Mouse (Mus musculus): ENCODE data around the gene Fgd1.

Fgd1 gene

GRCm38 (mm10) chrX:151045850-151046249 is at the start of gene Fgd1:
Gene Fgd1, plus strand, starts transcription at chrX:151046150.
- no peak for DNase-seq (ENCODE audit: low read depth)

DNA sequence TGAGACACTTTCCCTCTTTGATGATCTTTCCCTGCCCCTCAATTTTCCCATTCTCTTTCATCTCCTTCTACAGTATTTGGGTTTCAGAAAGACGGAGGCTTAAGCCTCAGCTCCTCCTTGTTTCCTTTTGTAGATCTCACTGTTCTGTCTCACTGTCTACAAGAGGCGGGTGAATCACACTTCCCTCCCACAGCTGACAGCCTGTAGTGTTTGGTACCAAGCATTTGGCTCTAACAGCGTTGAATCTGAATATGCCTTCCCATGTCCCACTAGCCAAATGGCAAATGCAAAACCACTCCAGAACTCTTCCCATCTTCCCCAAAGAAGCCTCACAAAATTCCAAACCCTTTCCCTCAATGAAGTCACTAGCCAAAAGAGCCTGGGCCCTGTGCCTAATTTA is 49.2 kb upstream of the Fgd1 start:
- DNase-seq (ENCODE audit: low read depth), result no peak

- DNase-seq (ENCODE audit: low read depth), result peak; percentile 94
Measured at GRCm38 (mm10) chrX:151016938-151017877, 28.7 kb upstream of the Fgd1 start, which contains the start of gene Gnl3l. Gene Gnl3l, minus strand, starts transcription at chrX:151017322.

- DNase-seq (ENCODE audit: low read depth), result no peak
Measured at GRCm38 (mm10) chrX:151017897-151018296, 28.1 kb upstream of the Fgd1 start.

DNA sequence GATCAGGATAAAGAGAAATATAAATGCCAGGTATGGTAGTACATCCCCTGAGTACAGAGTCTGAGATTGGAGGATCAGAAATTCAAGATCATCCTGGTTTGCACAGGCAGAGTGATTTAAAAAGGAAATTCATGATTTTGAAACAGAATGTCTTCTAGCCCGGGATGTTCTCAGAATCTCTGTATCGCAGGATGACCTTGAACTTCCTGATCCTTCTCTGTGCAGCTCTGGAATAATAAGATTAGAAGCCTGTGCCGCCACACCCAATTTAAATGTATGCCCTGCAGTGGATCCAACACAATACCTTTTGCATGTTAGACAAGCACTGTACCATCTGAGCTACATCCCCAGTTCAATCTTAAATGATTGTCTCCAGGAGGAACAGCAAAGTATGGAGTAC is 27.2 kb upstream of the Fgd1 start:
- DNase-seq (ENCODE audit: low read depth), result no peak

GRCm38 (mm10) chrX:151031400-151031799 is 14.6 kb upstream of the Fgd1 start:
- no peak for DNase-seq (ENCODE audit: low read depth)

GRCm38 (mm10) chrX:151041223-151041622 is 4.7 kb upstream of the Fgd1 start:
- DNase-seq (ENCODE audit: low read depth), result no peak

- no peak for DNase-seq (ENCODE audit: low read depth)
Measured at GRCm38 (mm10) chrX:151046321-151046720, 371 bp downstream of the Fgd1 start.

- DNase-seq (ENCODE audit: low read depth), result no peak
Measured at GRCm38 (mm10) chrX:151046777-151047430, 954 bp downstream of the Fgd1 start.

DNA sequence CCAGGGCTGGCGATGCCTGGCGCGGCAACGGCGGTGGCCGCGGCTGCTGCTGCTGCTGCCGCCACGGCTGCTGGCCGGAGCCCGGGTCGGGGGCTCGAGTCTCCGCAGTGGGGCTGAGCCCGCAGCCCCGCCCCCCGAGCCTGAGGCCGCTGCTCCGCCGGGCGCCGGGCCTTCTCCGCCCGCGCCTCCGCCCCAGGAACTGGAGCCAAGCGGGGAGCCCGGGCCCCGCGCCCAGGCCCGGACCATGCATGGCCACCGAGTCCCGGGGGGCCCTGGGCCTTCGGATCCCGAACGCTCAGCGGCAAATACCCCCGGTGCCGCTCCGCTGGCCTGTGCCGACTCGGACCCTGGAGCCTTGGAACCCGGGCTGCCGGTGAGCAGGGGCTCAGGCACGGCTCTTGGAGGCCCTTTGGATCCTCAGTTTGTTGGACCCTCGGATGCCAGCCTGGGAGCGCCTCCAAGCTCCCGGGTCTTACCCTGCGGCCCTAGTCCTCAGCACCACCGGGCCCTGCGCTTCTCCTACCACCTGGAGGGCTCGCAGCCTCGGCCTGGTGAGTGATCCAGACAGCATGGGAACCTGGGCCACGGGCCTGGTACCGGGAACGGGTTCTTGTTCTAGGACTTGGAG is 1.6 kb downstream of the Fgd1 start:
- no peak for DNase-seq (ENCODE audit: low read depth)

- no peak for DNase-seq (ENCODE audit: low read depth)
Measured at GRCm38 (mm10) chrX:151049661-151050215, 3.8 kb downstream of the Fgd1 start.

- no peak for DNase-seq (ENCODE audit: low read depth)
Measured at GRCm38 (mm10) chrX:151050337-151050736, 4.4 kb downstream of the Fgd1 start.

DNA sequence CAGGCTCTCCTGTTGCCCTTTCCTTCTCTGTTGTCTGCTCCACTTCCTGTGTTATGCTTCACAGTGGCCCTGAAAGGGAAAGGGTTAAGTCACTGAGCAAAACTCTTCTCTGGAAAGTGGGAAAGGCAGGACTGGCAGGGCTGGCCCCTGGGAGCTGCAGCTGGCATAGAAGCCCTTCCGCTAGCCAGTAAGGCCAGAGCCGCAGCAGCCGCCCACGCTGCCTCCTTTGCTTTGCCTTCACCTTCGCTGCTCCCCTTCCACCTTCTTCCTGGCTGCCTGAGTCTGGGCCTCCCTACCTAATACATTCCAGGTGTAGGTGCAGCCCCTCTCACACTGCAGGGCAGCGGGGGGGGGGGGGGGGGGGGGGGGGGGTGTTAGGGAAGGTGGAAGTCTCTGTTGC is 8.5 kb downstream of the Fgd1 start:
- DNase-seq (ENCODE audit: low read depth), result peak; percentile 3

- DNase-seq (ENCODE audit: low read depth), result no peak
Measured at GRCm38 (mm10) chrX:151055559-151055958, 9.6 kb downstream of the Fgd1 start.

DNA sequence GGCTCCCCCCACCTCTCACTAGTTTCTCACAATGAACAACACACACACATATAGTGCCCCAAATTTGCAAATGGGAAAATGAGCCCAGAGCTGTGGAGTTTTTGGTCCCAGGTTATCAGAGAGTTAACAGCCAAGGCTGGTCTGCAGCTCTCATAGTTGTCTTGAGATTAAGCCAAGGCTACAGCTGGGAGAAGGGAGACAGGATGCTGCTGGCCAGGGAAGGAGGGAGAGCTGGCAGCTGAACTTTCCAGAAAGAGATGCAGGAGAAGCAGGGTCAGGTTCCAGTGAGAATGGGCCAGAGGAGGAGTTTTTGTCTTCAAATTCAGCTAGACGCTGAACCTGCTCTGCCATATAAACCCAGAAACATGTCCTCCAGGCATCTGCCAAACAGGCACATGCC is 13.4 kb downstream of the Fgd1 start:
- DNase-seq (ENCODE audit: low read depth), result no peak

DNA sequence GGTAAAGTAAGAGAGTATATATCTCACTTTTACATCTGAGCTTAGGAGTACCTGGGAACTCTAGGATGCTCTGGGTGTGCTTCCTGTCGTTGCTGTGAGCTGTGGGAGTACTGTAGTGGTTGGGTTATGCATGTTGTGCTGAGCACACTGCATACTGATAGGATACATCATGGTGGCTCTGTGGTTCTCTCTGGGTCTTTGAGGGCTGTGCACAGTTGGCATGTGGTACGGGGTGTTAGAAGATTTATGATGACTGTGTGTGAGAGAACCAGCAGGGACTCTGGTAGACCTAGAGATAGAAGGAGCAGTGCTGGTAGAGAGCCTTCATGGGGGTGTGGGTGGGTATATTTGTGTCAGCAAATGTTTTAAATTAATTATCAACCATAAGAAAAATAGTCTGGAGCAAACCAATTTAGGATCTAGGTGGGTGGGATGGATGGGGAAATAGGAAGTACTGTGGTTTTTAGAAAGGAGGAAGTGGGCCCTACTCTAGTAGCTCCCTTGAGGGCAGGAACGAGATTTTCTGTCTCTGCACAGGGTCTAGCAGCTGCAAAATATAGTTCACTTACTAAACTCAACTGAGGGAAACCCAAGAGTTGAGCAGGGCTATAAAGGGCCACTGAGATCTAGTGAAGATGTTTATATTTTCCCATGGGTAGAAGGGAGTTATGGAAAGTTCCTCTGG is 15.8 kb downstream of the Fgd1 start:
- DNase-seq (ENCODE audit: low read depth), result peak; percentile 1

DNA sequence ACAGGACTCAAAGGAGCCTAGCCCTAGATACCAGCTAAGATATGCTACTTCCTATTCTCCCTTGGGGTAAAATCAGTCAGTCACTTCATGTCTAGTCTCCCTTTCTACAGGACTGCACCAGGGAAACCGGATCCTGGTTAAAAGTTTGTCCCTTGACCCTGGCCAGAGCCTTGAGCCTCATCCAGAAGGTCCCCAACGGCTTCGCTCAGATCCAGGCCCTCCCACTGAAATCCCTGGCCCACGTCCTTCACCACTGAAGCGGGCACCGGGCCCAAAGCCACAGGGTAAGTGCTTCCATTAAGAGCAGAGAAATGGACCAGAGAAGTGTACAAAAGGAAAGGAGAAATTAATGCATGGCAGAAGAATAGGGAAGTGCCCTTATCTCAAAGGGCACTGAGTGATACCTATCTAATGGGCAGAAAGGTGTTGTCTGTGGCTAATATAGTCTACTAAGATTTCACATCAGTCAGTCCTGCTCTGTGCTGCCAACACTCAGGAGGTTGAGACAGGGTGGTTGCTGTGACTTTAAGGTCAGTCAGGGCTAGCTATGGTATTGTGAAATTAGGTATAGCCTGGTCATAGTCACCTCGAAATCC is 20.2 kb downstream of the Fgd1 start:
- DNase-seq (ENCODE audit: low read depth), result no peak

- no peak for DNase-seq (ENCODE audit: low read depth)
Measured at GRCm38 (mm10) chrX:151067876-151068275, 21.9 kb downstream of the Fgd1 start.

DNA sequence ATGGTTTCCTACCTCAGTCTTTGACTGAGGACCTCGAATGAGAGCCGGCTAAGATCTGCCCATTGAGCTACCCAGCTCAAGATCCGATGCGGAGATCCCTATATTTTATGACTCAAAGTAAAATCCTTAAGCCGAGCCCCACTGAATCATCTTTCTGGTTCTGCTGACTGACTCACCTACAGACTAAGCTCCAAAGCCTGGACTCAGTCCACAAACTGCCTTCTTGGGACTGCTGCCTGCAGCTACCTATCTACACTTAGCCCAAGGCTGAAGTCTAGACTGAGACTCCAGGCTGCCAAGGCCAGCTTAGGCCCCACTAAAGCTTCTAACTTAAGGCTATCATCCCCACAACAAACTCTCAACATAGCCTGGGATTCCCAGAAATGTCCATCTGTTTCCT is 30.1 kb downstream of the Fgd1 start:
- DNase-seq (ENCODE audit: low read depth), result no peak

DNA sequence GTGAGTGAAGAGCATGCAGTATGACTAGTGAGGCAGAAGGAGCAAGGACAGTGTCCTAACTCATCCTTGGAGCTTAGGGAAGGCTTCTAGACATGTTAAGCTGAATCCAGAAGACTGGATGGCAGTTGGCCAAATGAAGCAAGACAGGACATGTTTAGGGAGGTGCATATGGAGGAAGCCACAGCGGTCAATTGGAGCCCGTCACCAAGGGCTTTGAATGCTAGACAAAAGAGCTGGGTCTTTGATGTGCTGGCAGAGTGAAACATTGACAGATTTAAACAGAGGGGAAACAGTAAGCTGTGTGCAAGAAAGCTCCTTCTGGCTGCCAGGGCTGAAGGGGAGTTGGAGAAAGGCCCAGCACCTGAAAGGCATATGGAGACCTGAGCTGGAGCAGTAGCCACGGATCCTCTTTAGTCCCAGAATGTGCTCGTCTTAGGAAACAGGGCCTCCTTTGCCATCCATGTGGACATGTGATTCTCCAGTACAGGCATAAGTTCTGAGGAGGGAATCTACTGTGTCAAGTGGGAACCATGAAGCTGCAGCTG is 31.1 kb downstream of the Fgd1 start:
- DNase-seq (ENCODE audit: low read depth), result no peak

- DNase-seq (ENCODE audit: low read depth), result no peak
Measured at GRCm38 (mm10) chrX:151085599-151085998, 39.6 kb downstream of the Fgd1 start.
